ENCODE assay signal across 8 mouse cellular contexts in the genomic region with DNA sequence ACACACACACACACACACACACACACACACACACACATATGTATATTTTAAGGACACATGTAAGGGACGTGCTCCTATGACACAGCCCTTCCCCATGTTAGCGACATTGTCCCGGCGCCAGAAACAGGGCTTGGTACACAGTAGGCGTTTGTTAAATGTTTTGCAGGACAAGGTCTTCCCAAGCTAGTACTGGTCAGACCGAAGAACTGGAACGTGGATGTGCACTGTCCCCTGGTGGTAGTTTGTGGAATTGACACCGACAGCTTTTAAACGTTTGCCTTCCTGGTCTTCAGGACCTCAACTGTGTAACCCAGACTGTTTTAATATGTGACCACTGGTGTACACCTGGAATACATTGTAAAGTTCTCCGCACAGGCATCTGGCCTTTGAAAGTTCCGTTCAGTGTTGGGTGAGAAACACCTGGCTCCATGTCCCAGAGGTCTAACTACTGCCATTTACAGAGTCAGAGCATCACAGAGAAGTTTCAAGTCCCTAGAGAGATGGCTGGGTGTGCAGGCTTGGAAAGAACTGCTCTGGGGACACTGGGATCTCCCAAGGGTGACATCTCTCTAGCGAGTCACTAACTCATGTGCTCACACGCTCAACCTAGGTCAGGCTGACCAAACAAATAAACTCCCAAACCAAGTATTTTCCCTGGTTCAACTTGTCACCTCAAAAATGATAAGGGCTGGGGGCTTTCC. TPM values are rescaled to one million over a fixed set of nuclear protein-coding genes. Genes with fewer than 3 reads are reported as not detected.
DNase-seq lines count a peak whose midpoint lies in the region; ATAC-seq and TF ChIP-seq lines count a peak whose summit lies in the region.

No protein-coding gene starts in this region.

- no peaks in the 10 kb centered on the region for H3K36me3 ChIP-seq in embryonic facial prominence, embryonic 10.5 days (replicated peaks)
- no peaks in the 10 kb centered on the region for H3K36me3 ChIP-seq in heart, adult 2 months (ENCODE audit: control insufficient read depth, insufficient read depth, low read length)
- no peaks in the 10 kb centered on the region for H3K36me3 ChIP-seq in kidney, adult 2 months (ENCODE audit: control insufficient read depth, insufficient read depth, low read length)
- H3K36me3 ChIP-seq in limb, embryonic 12.5 days: no peaks in the 10 kb centered on the region
- no peaks in the 10 kb centered on the region for H3K36me3 ChIP-seq in midbrain, embryonic 16.5 days (ENCODE audit: control insufficient read depth, insufficient read depth, low read length)
- H3K36me3 ChIP-seq in spleen, adult 2 months (ENCODE audit: control insufficient read depth, insufficient read depth, low read length): no peaks in the 10 kb centered on the region

- no peak; the same call in 1 of the 2 replicates for TF ChIP-seq CTCF in heart, adult 2 months (IDR thresholded peaks at IDR 0.05)
- TF ChIP-seq CTCF in kidney, adult 2 months (conservative IDR thresholded peaks at IDR 0.05; ENCODE audit: insufficient read depth, insufficient read length, low read depth, low read length): peak; percentile 98
- TF ChIP-seq CTCF in spleen, adult 2 months (IDR thresholded peaks at IDR 0.05; ENCODE audit: extremely low read depth, insufficient read depth, insufficient read length, insufficient replicate concordance): peak; percentile 88; the same call in 1 of the 2 replicates

- 7% methylated on average over 13 of the region's 13 CpGs for WGBS in embryonic facial prominence, embryonic 10.5 days
- 5% methylated on average over 13 of the region's 13 CpGs for WGBS in heart, adult 2 months
- 8% methylated on average over 13 of the region's 13 CpGs for WGBS in kidney, adult 2 months
- whole genome bisulfite sequencing in limb, embryonic 12.5 days: 9% methylated on average over 13 of the region's 13 CpGs
- WGBS in midbrain, embryonic 16.5 days: 9% methylated on average over 13 of the region's 13 CpGs
- WGBS in spleen, adult 2 months: 8% methylated on average over 13 of the region's 13 CpGs

- no peaks in the 10 kb centered on the region for H3K79me2 ChIP-seq in heart, adult 2 months (replicated peaks; ENCODE audit: control insufficient read depth, insufficient read depth, low read length)

- ATAC-seq in frontal cortex, adult (ENCODE audit: low TSS enrichment): no peak
- ATAC-seq in limb, embryonic 12.5 days (ENCODE audit: insufficient number of reproducible peaks, insufficient read depth, low FRiP score, low TSS enrichment, low read depth): peak; percentile 48
- peak; percentile 61 for ATAC-seq in midbrain, embryonic 16.5 days

- H3K9ac ChIP-seq in heart, adult 2 months (ENCODE audit: low read depth, low read length): no peak overlapping the region
- no peak overlapping the region for H3K9ac ChIP-seq in limb, embryonic 12.5 days (replicated peaks)
- no peak overlapping the region for H3K9ac ChIP-seq in midbrain, embryonic 16.5 days (ENCODE audit: low read depth, low read length)

- peak; percentile 99 for TF ChIP-seq EP300 in heart, adult 2 months (IDR thresholded peaks at IDR 0.05; ENCODE audit: insufficient read depth, low read depth, low read length)

- H3K4me3 ChIP-seq in embryonic facial prominence, embryonic 10.5 days: peak overlapping the region; percentile 76; the same call in 1 of the 2 replicates
- no peak overlapping the region for H3K4me3 ChIP-seq in heart, adult 2 months
- H3K4me3 ChIP-seq in kidney, adult 2 months (ENCODE audit: insufficient read depth, low read depth, low read length): no peak overlapping the region
- H3K4me3 ChIP-seq in limb, embryonic 12.5 days (replicated peaks): 0 out of 2 replicates have a peak overlapping the region, but pooled peaks have one; percentile 61
- H3K4me3 ChIP-seq in midbrain, embryonic 16.5 days (ENCODE audit: low read depth, low read length): no peak overlapping the region
- H3K4me3 ChIP-seq in spleen, adult 2 months (ENCODE audit: extremely low read depth, insufficient read depth, insufficient read length): no peak overlapping the region

- no peaks in the 10 kb centered on the region for H3K9me3 ChIP-seq in embryonic facial prominence, embryonic 10.5 days
- no peaks in the 10 kb centered on the region for H3K9me3 ChIP-seq in limb, embryonic 12.5 days
- no peaks in the 10 kb centered on the region for H3K9me3 ChIP-seq in midbrain, embryonic 16.5 days (replicated peaks; ENCODE audit: control insufficient read depth, low read length, poor library complexity, severe bottlenecking)

- intact Hi-C loops in heart, adult 2 months (cut with DNase I): loop anchor here (1.0 to 5.0 kb wide), 4 partner anchors 141 to 256 kb away; partner anchors contain the start of genes Iqck and Vps35l

- DNase-seq in frontal cortex, adult 2 months (ENCODE audit: extremely low spot score in 1 of 2, low spot score in 1 of 2): peak; percentile 73 to 94
- peak; percentile 84 for DNase-seq in embryonic facial prominence, embryonic 10.5 days (ENCODE audit: low spot score)
- peak; percentile 82 to 86 for DNase-seq in heart, adult 2 months
- peak; percentile 86 for DNase-seq in kidney, adult 2 months
- peak; percentile 46 to 69 for DNase-seq in spleen, adult 2 months (ENCODE audit: low read depth in 1 of 2, low spot score in 2 of 2)

- no peak for TF ChIP-seq POLR2A in heart, adult 2 months (IDR thresholded peaks at IDR 0.05; ENCODE audit: insufficient read depth, low read depth, low read length)
- TF ChIP-seq POLR2A in kidney, adult 2 months (IDR thresholded peaks at IDR 0.05; ENCODE audit: low read depth, low read length): no peak
- TF ChIP-seq POLR2A in spleen, adult 2 months (IDR thresholded peaks at IDR 0.05; ENCODE audit: low read depth, low read length): no peak

- H3K27me3 ChIP-seq in embryonic facial prominence, embryonic 10.5 days (replicated peaks; ENCODE audit: low read depth, poor library complexity, severe bottlenecking): peaks cover 21% of the 10 kb centered on the region
- no peaks in the 10 kb centered on the region for H3K27me3 ChIP-seq in heart, adult 2 months (ENCODE audit: control insufficient read depth, insufficient read depth, low read length)
- no peaks in the 10 kb centered on the region for H3K27me3 ChIP-seq in kidney, adult 2 months (replicated peaks; ENCODE audit: control insufficient read depth, insufficient read depth, low read length)
- H3K27me3 ChIP-seq in limb, embryonic 12.5 days: peaks cover 8% of the 10 kb centered on the region; the same call in 1 of the 2 replicates
- H3K27me3 ChIP-seq in midbrain, embryonic 16.5 days (ENCODE audit: control insufficient read depth, insufficient read depth, low read depth, low read length): no peaks in the 10 kb centered on the region
- H3K27me3 ChIP-seq in spleen, adult 2 months (ENCODE audit: control insufficient read depth, insufficient read depth, low read length): peaks cover 11% of the 10 kb centered on the region

- H3K4me1 ChIP-seq in embryonic facial prominence, embryonic 10.5 days: peaks cover 45% of the 10 kb centered on the region
- H3K4me1 ChIP-seq in heart, adult 2 months (ENCODE audit: control insufficient read depth, insufficient read depth, low read length): peaks cover 10% of the 10 kb centered on the region
- no peaks in the 10 kb centered on the region for H3K4me1 ChIP-seq in kidney, adult 2 months (ENCODE audit: control insufficient read depth, insufficient read depth, low read length)
- peaks cover 28% of the 10 kb centered on the region for H3K4me1 ChIP-seq in limb, embryonic 12.5 days (replicated peaks)
- peaks cover 40% of the 10 kb centered on the region for H3K4me1 ChIP-seq in midbrain, embryonic 16.5 days (ENCODE audit: control insufficient read depth, insufficient read depth, low read length)
- peaks cover 2% of the 10 kb centered on the region for H3K4me1 ChIP-seq in spleen, adult 2 months (ENCODE audit: control insufficient read depth, insufficient read depth, insufficient read length)

- H3K4me2 ChIP-seq in limb, embryonic 12.5 days: peak overlapping the region; percentile 72
- peak overlapping the region; percentile 89 for H3K4me2 ChIP-seq in midbrain, embryonic 16.5 days (ENCODE audit: low read length)

- no peak overlapping the region for H3K27ac ChIP-seq in embryonic facial prominence, embryonic 10.5 days (replicated peaks)
- H3K27ac ChIP-seq in heart, adult 2 months: no peak overlapping the region
- H3K27ac ChIP-seq in kidney, adult 2 months (ENCODE audit: insufficient read depth, low read depth, low read length): no peak overlapping the region
- no peak overlapping the region for H3K27ac ChIP-seq in limb, embryonic 12.5 days
- H3K27ac ChIP-seq in midbrain, embryonic 16.5 days (ENCODE audit: low read length): no peak overlapping the region
- no peak overlapping the region for H3K27ac ChIP-seq in spleen, adult 2 months (ENCODE audit: insufficient read depth, low read length)

RNA-seq across cellular contexts. Expression of gene Gprc5b, which starts 1.3 kb away (rescaled TPM):
- polyA plus RNA-seq in frontal cortex, adult 2 months (2012; rRNA removed): 194 and 204 TPM in 2 replicates
- polyA plus RNA-seq in embryonic facial prominence, embryonic 10.5 days (2016; fragmentation: Nextera tagmentation; extraction: Ambion mirVana): 7.2 and 8.2 TPM in 2 replicates
- total RNA-seq in heart, adult 2 months (2021): 10 to 100 TPM; 11.3 to 11.6 TPM
- 20.4 and 24.0 TPM in 2 replicates for polyA plus RNA-seq in heart, adult 2 months (2012; rRNA removed)
- polyA plus RNA-seq in kidney, adult 2 months (2012; rRNA removed): 18.9 and 22.6 TPM in 2 replicates
- polyA plus RNA-seq in limb, embryonic 12.5 days (2016; fragmentation: Nextera tagmentation; extraction: Ambion mirVana): 7.5 and 8.1 TPM in 2 replicates
- 2.9 and 3.1 TPM in 2 replicates for polyA plus RNA-seq in midbrain, embryonic 16.5 days (2015; fragmentation: Nextera tagmentation; extraction: Ambion mirVana)
- 8.1 and 8.5 TPM in 2 replicates for polyA plus RNA-seq in spleen, adult 2 months (2012; rRNA removed)

Comparison
In these comparisons a context has a peak if more than half of its experiments do, and no peak if none do; other contexts are left out.
1. H3K4me3 ChIP-seq: peak in embryonic facial prominence, embryonic 10.5 days (single experiment) and limb, embryonic 12.5 days (single experiment); none in heart, adult 2 months (single experiment), kidney, adult 2 months (single experiment), midbrain, embryonic 16.5 days (single experiment) and spleen, adult 2 months (single experiment).
2. Peak in every context shown above with its lines, with median percentiles within 50 percentile points of each other: DNase-seq.